Mouse (Mus musculus): ENCODE data around the gene Pnlip.

The Pnlip gene

DNA sequence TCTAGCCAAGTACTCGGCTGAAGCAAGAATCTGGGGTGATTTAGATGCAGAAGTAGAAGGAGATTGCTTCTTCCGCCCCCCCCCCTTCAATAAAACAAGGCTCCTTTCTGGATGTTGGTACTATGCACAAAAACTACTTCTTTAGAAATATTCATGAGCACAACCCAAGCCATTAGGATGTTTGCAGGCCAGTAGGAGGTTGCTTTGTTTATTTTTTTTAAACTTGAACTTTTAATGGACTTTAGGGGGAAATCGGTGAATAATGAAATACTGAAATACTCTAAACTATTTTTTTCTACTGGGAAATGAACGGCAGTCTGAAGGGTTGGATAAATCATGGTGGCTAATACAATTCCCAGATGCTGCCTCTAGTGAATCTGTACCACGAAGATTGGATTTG is at the start of gene Pnlip:
Pnlip (plus strand) TSS at position 301 of the 400 bp plus-strand sequence.
- DNase-seq (ENCODE audit: low read depth, low spot score), result no peak

DNA sequence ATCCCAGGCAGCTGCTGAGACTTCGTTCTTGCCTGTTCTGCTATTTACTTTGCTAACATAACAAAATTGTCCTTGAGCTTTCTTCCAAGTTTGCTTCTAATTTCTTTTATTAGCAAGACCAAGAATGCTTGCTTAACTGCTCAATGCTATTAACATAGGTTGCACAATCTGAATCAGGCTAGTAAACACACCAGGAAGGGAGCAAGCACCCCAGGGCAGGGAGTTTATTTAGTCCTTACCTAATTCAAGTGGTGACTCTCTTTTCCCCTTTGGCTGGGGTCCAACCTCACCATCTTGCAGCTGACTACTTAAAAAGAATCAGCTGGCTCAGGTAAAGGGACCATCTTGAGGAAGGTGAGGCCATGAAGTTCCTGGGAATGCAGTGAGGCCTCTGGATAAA is 42.6 kb upstream of the Pnlip start:
- DNase-seq (ENCODE audit: low read depth, low spot score), result no peak

GRCm38 (mm10) chr19:58612745-58613144 is 39.6 kb upstream of the Pnlip start:
- DNase-seq (ENCODE audit: low read depth, low spot score), result no peak

GRCm38 (mm10) chr19:58616606-58617005 is 35.7 kb upstream of the Pnlip start:
- peak; percentile 6 for DNase-seq (ENCODE audit: low read depth, low spot score)

GRCm38 (mm10) chr19:58620661-58621060 is 31.6 kb upstream of the Pnlip start:
- DNase-seq (ENCODE audit: low read depth, low spot score), result no peak

- peak; percentile 38 for DNase-seq (ENCODE audit: low read depth, low spot score)
Observed at GRCm38 (mm10) chr19:58621646-58622045, 30.7 kb upstream of the Pnlip start.

DNA sequence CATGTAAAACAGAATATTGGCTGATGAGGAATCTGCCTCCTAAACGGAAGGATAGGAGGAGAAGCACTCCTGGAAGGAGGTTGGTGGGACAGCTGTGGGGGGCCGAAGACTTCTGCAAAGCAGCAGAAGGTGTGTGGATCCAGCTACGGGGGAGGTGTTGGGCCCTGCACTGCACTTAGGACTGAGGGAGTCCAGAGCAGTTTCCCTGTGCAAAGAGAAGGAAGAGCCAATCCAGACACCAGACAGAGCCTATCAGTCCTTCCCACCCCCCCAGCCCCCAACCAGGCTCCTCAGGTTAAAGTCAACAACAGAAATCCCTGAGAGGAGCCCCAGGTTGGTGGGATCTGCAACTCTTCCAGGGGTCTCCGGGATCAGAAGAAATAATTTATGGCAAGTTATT is 27.5 kb upstream of the Pnlip start:
- no peak for DNase-seq (ENCODE audit: low read depth, low spot score)

- no peak for DNase-seq (ENCODE audit: low read depth, low spot score)
Observed at GRCm38 (mm10) chr19:58625254-58625947, 26.9 kb upstream of the Pnlip start.

DNA sequence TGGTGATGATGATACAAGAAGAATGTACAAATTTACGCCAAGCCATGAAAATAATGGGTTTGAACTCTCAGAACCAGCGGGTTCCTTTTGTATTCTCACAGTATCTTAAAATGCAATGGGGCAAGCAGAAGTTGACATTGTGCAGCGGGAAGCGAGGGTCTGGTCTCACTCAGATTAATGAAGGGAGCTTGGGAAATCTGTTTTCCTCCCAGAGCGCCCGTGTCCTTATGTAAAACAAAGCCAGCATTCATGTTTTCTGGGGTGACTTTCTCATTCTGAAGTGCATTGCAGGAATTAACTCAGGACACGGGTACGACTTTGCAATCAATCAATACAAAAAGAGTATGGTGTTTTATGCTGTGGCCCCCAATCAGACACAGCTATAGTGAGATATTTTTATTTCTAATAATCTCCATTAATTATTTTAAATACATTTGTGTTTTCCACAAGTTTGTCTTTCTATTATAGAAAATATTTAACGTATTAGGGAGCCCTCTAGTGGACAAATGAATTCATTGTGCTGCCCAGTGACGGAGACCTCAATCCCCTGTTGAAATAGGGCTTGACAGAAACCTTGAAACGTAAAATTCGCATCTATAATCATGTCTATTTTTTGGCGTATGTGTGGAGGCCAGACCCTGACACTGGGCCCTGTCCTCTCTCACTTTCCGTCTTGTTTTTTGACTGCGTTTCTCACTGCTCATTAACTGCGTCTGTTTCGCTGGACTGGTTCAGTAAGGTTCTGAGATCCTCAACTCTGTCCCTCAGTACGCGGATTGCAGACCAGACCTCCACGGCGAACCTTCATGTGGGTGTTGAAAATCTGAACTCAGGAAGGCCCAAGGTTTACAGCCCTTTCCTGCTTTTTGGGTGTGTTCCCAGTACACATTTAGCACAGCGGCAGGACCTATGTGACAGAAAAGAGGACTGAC is 24.6 kb upstream of the Pnlip start:
- DNase-seq (ENCODE audit: low read depth, low spot score), result peak; percentile 40

DNA sequence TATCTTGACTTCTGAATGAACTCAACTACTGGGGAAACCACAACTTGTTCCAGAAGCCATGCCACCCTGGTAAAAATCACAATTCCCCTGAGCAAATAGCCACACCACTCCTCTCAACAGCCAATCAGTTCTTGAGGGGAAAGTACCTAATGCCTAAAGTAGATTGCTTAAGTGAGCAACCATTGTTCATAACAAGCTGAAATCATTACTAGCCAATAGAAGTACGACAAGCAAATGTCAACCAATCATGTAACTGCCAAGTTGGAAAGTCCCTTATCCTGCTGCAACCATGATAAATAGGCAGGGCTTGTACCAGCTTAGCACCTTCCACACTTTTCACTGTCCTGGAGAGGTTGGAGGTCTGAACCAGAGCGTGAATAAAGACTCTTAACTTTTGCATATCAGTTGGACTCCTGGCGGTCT is 22.9 kb upstream of the Pnlip start:
- no peak for DNase-seq (ENCODE audit: low read depth, low spot score)

DNA sequence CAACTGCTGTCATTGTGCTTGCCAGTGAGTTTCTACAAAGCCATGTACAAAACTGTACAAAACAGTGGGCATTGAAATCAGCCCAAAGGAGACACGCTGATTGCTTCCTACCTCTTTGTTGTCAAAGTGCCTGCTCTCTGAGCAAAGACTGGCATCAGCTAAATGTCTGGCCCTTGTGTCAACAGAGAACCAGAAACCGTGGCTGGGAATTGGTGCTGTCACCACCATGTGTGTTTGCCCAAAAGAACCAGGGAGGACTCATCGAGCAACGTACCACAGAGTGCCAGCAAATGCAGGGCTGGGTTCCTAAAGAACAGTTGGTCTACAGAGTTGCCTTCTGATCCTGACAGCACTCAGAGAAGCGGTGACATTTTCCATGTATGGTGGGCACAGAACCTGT is 2.3 kb upstream of the Pnlip start:
- no peak for DNase-seq (ENCODE audit: low read depth, low spot score)

- peak; percentile 23 for DNase-seq (ENCODE audit: low read depth, low spot score)
Observed at GRCm38 (mm10) chr19:58662098-58662497, 9.8 kb downstream of the Pnlip start.

- DNase-seq (ENCODE audit: low read depth, low spot score), result no peak
Observed at GRCm38 (mm10) chr19:58663317-58663716, 11.0 kb downstream of the Pnlip start.

GRCm38 (mm10) chr19:58664901-58665300 is 12.6 kb downstream of the Pnlip start:
- DNase-seq (ENCODE audit: low read depth, low spot score), result no peak

- peak; percentile 40 for DNase-seq (ENCODE audit: low read depth, low spot score)
Observed at GRCm38 (mm10) chr19:58674644-58675043, 22.3 kb downstream of the Pnlip start.

- DNase-seq (ENCODE audit: low read depth, low spot score), result no peak
Observed at GRCm38 (mm10) chr19:58677117-58677516, 24.8 kb downstream of the Pnlip start.

DNA sequence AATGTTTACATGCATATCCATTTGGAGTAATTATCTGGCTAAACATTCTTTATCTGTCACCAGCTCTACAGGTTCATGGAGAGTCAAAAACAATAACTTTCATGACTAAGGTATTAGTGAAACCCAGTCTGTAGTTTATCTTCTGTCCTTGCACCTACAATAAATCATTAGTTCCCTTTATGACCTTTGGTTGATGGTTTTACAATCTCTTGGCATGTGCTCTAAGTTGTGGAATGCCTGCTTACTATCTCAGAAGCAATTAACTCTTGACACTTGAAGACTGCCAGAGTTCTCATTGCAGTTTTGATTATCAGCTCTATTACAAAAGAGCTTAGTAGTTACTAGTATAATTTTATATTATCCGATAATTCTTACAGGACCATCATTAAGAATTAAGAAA is 36.6 kb downstream of the Pnlip start:
- DNase-seq (ENCODE audit: low read depth, low spot score), result no peak

- DNase-seq (ENCODE audit: low read depth, low spot score), result no peak
Observed at GRCm38 (mm10) chr19:58695314-58695713, 43.0 kb downstream of the Pnlip start.

DNA sequence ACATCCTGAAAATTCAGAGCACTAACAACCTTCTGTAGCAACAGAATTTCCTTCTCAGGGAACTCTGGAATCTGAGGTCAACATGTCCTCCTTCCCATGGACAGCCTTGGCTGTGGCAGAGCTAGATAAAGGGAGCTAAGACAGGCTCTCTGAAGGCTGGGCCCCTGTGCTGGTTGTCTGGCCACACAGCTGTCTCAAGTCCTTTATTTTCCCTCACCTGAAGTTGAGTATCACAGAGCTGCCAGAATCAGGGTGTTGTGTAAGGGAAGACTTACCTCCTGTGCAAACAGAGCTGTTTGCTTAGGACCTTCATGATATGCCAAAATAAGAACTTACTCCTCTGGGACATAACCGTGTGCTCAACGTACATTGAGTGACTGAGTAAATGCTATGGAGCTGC is 43.9 kb downstream of the Pnlip start:
- no peak for DNase-seq (ENCODE audit: low read depth, low spot score)

DNA sequence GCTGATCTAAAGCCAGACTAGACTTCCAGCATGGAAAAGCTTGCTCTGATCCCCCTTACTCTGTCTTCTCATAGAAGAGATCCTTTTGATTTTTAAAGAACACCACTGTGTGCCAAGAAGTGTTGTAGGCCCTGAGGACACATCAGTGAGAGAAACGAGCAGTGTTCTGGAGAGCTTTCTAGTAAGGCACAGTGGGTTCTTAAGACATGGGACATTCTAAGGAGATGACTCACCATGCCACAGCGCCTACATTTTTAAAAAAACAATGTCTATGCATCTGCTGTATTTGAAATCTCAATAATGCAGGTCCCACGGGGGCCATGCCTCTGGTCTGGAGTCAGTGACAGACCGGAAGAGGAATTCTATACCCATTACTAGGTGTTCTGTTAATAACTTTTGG is 52.3 kb downstream of the Pnlip start:
- peak; percentile 40 for DNase-seq (ENCODE audit: low read depth, low spot score)

DNA sequence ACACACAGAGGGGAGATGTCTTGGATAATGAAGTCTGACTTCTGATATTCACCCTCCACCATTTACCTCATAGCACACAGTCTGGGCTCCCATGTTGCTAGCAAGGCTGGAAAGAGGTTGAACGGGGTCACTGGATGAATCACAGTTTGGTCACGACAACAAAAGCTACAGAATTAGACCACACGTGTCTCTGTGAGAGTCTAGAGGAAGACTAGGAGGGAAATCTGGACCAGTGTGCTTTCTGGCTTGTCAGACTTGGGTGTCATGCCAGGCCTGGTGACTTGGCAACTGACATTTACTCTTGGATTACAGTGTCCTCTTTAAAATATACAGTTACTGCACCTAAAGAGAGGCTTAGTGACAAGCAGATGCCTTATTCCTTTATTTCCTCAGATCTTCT is 56.3 kb downstream of the Pnlip start:
- peak; percentile 32 for DNase-seq (ENCODE audit: low read depth, low spot score)

DNA sequence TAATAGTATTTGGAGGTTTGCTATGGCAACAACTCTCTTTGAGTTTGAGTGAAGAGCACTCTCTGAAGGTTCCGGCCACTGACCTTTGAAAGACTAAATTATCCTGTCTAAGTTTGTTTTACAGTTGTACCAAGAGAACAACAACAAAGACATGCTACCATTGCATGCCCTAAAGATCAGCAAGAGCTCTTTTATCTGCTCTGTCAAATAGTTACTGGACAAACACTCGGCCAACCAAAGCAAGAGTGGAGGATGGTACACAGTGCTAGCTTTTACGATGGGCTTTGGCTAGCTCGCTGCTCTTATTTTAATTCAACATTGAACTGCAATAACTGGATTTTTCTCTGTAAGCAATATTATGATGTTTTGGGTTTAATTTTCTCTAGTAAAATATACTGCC is 65.6 kb downstream of the Pnlip start:
- no peak for DNase-seq (ENCODE audit: low read depth, low spot score)

DNA sequence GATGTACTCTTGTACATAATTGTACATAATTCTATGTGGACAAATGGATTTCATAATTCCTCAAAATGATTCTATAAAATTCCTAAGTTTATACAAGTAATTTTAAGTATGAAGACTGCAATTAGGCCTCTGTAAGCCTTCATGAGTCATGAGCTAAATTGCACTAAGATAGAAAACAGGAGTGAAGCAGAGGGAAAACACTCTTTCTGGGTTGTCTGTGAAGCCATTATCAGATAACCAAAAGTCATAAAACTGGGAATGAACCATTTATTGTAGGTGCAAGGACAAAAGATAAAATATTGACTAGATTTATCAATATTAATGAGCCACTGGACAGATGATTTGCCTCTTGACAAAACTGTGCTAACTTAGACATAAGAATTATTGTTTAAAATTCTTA is 68.1 kb downstream of the Pnlip start:
- no peak for DNase-seq (ENCODE audit: low read depth, low spot score)

All from brain, adult 2 months (tissue).